Mouse (Mus musculus) limb, embryonic 13.5 days (tissue): ENCODE data around the gene Cage1. TPM values are rescaled to one million over a fixed set of nuclear protein-coding genes. Genes with fewer than 3 reads are reported as not detected.

ENCODE experiments used
- ATAC-seq: fragments of 200-750 bp; cut with Nextera tagmentation; 2 replicates; pipeline ENCODE4 v1.8.0; 2017; ENCODE audit warnings: low read depth, moderate number of reproducible peaks, moderate TSS enrichment; ENCODE audit not compliant: low FRiP score
- H3K27ac ChIP-seq: fragments of 300-500 bp; sonication (generic); 2 replicates; pipeline ENCODE4 v1.5.1; 2015; ENCODE audit warnings: inconsistent platforms, mild to moderate bottlenecking, moderate library complexity
- H3K27me3 ChIP-seq: fragments of 300-500 bp; sonication (generic); 2 replicates; pipeline ENCODE4 v1.6.1; 2015; ENCODE audit warnings: mild to moderate bottlenecking, inconsistent platforms
- H3K36me3 ChIP-seq: fragments of 300-500 bp; sonication (generic); 2 replicates; pipeline ENCODE4 v1.6.1; 2015; ENCODE audit warnings: inconsistent platforms, mild to moderate bottlenecking, moderate library complexity
- H3K4me1 ChIP-seq: fragments of 300-500 bp; sonication (generic); 2 replicates; pipeline ENCODE4 v1.6.1; 2015; ENCODE audit warnings: inconsistent platforms
- H3K4me2 ChIP-seq: fragments of 300-500 bp; sonication (generic); replicated peaks from 2 replicates; pipeline ENCODE4 v1.6.1; 2015; ENCODE audit warnings: inconsistent platforms, mild to moderate bottlenecking, moderate library complexity
- H3K4me3 ChIP-seq: fragments of 300-500 bp; sonication (generic); 2 replicates; pipeline ENCODE4 v1.5.1; 2015; ENCODE audit warnings: moderate library complexity, mild to moderate bottlenecking, inconsistent platforms
- H3K9ac ChIP-seq: fragments of 300-500 bp; sonication (generic); 2 replicates; pipeline ENCODE4 v1.6.1; 2015; ENCODE audit warnings: mild to moderate bottlenecking, inconsistent platforms
- H3K9me3 ChIP-seq: fragments of 300-500 bp; sonication (generic); 2 replicates; pipeline ENCODE4 v1.6.1; 2016; ENCODE audit warnings: inconsistent platforms
- WGBS: fragments of 180-500 bp; shearing (Covaris S2); methylation state at CpG from one replicate; pipeline ENCODE4 v1.1.7; 2015; 5-methylcytosine and 5-hydroxymethylcytosine counted together
- polyA plus RNA-seq: library from polyadenylated mRNA; unstranded; fragments of >200 nt; fragmentation: Nextera tagmentation; extraction: Ambion mirVana; gene quantifications from 2 replicates; pipeline ENCODE4 v1.2.1, GENCODE M21; 2015

Gene Cage1
- polyA plus RNA-seq, 1 experiment from 2014 or later = 1.3 TPM

DNA sequence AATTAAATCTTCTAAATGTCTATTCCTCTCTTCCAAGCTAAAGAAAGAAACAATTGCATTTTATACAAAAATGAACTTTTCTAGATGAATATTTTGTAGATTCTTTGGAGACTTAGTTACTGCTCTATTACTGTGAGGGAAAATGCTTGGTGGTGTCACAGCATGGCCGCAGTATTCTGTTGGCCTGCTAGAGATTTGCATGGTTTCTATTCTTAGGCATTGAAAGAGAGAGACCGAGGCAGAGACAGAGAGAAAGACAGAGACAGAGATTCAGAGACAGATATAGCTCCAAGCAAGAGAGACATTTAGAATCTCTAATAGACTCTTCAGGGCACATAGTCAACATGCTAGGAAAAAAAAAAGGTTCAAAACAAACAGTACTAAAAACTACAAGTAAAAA lies 28.9 kb downstream of the Cage1 start:
- Histone ChIP-seq H3K27ac (no peak overlapping the region), H3K4me3 (no peak overlapping the region), H3K36me3 (no peaks in the 10 kb centered on the region), H3K4me1 (no peaks in the 10 kb centered on the region), H3K9me3 (no peaks in the 10 kb centered on the region), H3K27me3 (no peaks in the 10 kb centered on the region), H3K4me2 (no peak overlapping the region), H3K9ac (no peak overlapping the region)
- no peak for ATAC-seq
- WGBS = 88% methylated on average over 2 of the region's 2 CpGs

DNA sequence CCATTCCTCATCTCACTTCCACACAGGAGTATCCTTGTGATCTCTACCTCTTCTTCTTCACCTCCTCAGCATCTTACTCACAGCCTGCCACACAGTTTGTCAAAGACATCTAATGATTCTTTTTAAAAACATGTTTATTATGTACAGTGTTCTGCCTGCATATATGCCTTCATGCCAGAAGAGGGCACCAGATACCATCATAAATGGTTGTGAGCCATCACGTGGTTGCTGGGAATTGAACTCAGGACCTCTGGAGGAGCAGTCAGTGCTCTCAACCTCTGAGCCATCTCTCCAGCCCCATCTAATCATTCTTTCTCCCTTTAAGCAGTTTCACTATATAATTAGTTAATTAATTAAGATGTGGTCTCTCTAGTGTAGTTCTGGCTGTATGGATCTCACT lies 34.4 kb downstream of the Cage1 start:
- ATAC-seq = no peak

GRCm38 (mm10) chr13:37999713-38000112 lies 37.2 kb downstream of the Cage1 start:
- Histone ChIP-seq H3K27ac (no peak overlapping the region), H3K4me2 (no peak overlapping the region), H3K4me3 (no peak overlapping the region), H3K9ac (no peak overlapping the region), H3K27me3 (no peaks in the 10 kb centered on the region), H3K9me3 (no peaks in the 10 kb centered on the region), H3K36me3 (no peaks in the 10 kb centered on the region), H3K4me1 (no peaks in the 10 kb centered on the region)
- 77% methylated on average over 3 of the region's 3 CpGs for WGBS
- ATAC-seq = no peak

More for the DNA sequence above, 34.4 kb downstream of the Cage1 start:
- whole genome bisulfite sequencing = 36% methylated on average over 1 of the region's 1 CpGs
- Histone ChIP-seq H3K27me3 (no peaks in the 10 kb centered on the region), H3K4me3 (no peak overlapping the region), H3K4me2 (no peak overlapping the region), H3K9me3 (no peaks in the 10 kb centered on the region), H3K36me3 (no peaks in the 10 kb centered on the region), H3K9ac (no peak overlapping the region), H3K4me1 (no peaks in the 10 kb centered on the region), H3K27ac (no peak overlapping the region)

DNA sequence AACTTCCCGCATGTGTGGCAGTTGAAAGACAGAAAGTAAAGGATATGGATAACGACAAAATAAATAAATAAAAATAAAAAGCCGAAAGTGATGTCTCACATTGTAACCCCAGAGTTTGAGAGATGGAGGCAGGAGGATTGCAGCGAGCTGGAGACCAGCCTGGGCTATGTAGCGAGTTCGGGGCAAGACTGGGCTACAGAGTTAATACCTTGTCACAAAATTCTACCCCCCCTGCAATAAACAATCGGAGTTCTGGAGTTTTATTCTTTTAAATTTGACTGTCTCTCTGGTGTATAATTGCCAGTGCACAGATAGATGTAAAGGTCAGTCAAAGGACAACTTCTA lies 42.5 kb downstream of the Cage1 start:
- Histone ChIP-seq H3K27ac (no peak overlapping the region), H3K9me3 (no peaks in the 10 kb centered on the region), H3K36me3 (peaks cover 21% of the 10 kb centered on the region), H3K9ac (peak overlapping the region; percentile 53; the same call in 1 of the 2 replicates), H3K27me3 (no peaks in the 10 kb centered on the region), H3K4me1 (peaks cover 9% of the 10 kb centered on the region), H3K4me2 (peak overlapping the region; percentile 90), H3K4me3 (peak overlapping the region; percentile 93)
- ATAC-seq = peak; percentile 46
- WGBS = 20% methylated on average over 7 of the region's 7 CpGs

DNA sequence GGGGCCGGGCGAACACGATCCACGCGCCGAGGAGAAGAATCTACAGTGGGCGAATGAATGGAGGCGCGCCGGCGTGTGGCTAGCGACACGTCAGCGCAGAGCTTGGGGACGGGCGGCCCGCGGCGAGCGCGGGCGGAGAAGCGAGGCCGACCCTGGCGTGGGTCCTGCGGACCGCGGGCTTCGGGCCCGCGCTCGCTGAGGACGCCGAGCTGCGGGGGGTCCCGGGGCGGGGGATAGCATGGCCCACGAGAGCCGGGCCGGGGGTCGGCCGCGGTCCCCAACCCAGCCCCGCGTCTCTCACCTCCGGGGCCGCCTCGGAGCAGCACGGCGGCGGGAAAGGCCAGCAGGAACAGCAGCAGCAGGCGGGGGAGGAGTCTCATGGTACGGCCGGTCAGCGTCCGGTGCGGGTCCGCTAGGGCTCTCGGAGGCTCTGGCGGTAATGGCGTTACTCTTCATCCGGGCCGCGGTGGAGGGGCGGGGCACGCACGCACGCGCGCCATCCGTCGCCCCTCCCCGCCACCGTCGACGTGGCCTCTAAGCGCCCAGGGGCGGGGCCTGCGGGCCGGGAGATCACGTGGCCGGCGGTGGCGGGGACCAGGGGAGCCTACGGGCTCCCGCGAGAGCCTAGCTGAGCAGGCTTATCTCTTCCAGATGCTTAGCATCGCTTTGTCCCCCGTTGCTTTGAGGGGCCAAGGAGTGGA lies 43.0 kb downstream of the Cage1 start, which contains the start of gene Ssr1:
Ssr1 (minus strand) TSS at position 514 of the 701 bp plus-strand sequence.
- Histone ChIP-seq H3K4me2 (peak within 1 kb of the TSS; percentile 90), H3K27ac (peak within 1 kb of the TSS; percentile 93), H3K9ac (peak within 1 kb of the TSS; percentile 96), H3K4me3 (peak within 1 kb of the TSS; percentile 93), H3K27me3 (no peaks in the 10 kb centered on the region), H3K36me3 (peaks cover 26% of the 10 kb centered on the region), H3K9me3 (no peaks in the 10 kb centered on the region), H3K4me1 (peaks cover 9% of the 10 kb centered on the region)
- WGBS = under 1% methylated on average over 82 of the region's 89 CpGs
- peak; percentile 98 for ATAC-seq

DNA sequence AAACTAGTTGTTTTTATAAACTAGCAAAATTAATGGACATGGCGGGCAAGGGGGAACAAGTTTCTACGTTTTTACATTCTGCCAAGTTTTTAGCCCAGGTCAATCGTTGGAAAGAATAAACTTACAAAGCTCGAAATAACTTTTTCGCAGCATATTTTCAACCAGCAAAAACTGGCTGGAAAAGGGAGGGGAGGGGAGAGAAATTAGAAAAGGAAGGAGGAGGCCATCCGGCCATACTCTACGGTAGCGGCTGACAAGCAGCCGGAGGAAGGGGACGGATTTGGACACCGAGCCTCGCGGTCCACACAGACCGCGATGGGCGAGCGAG lies 43.5 kb downstream of the Cage1 start:
- peaks cover 9% of the 10 kb centered on the region for H3K4me1 ChIP-seq
- no peak for ATAC-seq

DNA sequence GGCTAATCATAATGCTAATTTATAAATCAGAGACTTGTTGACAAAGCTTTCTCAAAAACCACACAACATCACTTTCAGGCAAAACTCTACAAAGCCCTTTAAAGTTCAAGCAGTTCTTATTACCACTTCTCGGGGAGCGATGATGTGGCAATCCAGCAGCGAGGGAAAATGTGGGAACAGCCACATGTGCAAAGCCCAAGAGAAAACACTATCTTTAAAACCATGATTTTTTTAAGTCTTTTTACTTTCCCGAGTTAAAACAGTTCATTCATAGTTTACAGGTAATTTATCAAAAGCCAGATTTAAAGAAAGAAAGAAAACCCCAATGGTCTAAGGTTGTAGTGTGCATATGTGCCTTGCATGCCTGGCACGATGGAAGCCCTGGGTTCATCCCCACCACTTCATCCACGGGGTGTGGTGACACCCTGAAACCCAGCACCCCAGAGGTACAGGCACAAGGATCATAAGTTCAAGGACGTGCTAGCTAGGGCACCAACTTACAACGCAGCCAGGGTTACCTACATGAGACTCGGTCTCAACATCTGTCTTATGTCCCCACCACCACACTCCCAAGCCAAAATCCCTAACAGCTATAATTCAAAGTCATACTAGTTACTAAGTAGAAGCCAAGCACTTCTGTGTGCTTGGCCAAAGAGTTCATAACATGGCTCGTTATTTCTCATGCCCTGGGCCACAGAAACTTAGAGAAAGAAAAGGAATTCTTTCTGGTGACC lies 44.1 kb downstream of the Cage1 start:
- Histone ChIP-seq H3K4me2 (peak overlapping the region; percentile 90), H3K36me3 (peaks cover 37% of the 10 kb centered on the region), H3K9ac (peak overlapping the region; percentile 96), H3K4me3 (peak overlapping the region; percentile 93), H3K9me3 (no peaks in the 10 kb centered on the region), H3K27ac (peak overlapping the region; percentile 93; the same call in 1 of the 2 replicates), H3K27me3 (no peaks in the 10 kb centered on the region), H3K4me1 (peaks cover 9% of the 10 kb centered on the region)
- WGBS = 7% methylated on average over 10 of the region's 10 CpGs
- no peak for ATAC-seq

More for the DNA sequence above, 43.5 kb downstream of the Cage1 start:
- Histone ChIP-seq H3K9ac (peak overlapping the region; percentile 96), H3K27me3 (no peaks in the 10 kb centered on the region), H3K4me3 (peak overlapping the region; percentile 93), H3K36me3 (peaks cover 32% of the 10 kb centered on the region), H3K4me2 (peak overlapping the region; percentile 90), H3K27ac (peak overlapping the region; percentile 93), H3K9me3 (no peaks in the 10 kb centered on the region)
- under 1% methylated on average over 17 of the region's 17 CpGs for WGBS

- no peaks in the 10 kb centered on the region for H3K9me3 ChIP-seq
- H3K4me3 ChIP-seq = no peak overlapping the region
- peaks cover 63% of the 10 kb centered on the region for H3K36me3 ChIP-seq
- ATAC-seq = no peak
- no peak overlapping the region for H3K4me2 ChIP-seq
- no peaks in the 10 kb centered on the region for H3K27me3 ChIP-seq
- H3K9ac ChIP-seq = no peak overlapping the region
- H3K4me1 ChIP-seq = peaks cover 9% of the 10 kb centered on the region
- WGBS = 87% methylated on average over 8 of the region's 8 CpGs
- H3K27ac ChIP-seq = no peak overlapping the region
Measured at GRCm38 (mm10) chr13:37989701-37990100, 47.2 kb downstream of the Cage1 start.

DNA sequence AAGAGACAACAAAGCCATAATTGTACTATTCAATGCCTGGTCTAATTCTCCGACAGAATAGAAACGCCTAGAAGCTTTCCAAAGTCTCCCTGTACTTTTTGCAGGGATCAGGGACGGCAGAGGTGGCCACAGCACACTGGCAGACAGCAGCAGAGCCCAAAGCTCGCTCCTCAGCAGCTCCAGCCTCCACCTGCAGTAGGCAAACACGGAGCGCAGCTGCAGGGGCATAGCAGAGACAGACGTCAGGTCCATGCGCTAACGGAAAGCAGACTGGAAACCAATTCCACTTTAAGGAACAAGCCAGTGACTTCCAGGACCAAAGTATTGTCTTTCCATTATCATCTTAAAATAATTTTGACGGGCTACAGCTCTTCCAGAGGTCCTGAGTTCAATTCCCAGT lies 50.7 kb downstream of the Cage1 start:
- no peak overlapping the region for H3K4me3 ChIP-seq
- ATAC-seq = no peak
- H3K27me3 ChIP-seq = no peaks in the 10 kb centered on the region
- no peak overlapping the region for H3K4me2 ChIP-seq
- no peaks in the 10 kb centered on the region for H3K4me1 ChIP-seq
- peaks cover 90% of the 10 kb centered on the region for H3K36me3 ChIP-seq
- no peak overlapping the region for H3K9ac ChIP-seq
- no peak overlapping the region for H3K27ac ChIP-seq
- WGBS = 84% methylated on average over 10 of the region's 10 CpGs
- no peaks in the 10 kb centered on the region for H3K9me3 ChIP-seq

DNA sequence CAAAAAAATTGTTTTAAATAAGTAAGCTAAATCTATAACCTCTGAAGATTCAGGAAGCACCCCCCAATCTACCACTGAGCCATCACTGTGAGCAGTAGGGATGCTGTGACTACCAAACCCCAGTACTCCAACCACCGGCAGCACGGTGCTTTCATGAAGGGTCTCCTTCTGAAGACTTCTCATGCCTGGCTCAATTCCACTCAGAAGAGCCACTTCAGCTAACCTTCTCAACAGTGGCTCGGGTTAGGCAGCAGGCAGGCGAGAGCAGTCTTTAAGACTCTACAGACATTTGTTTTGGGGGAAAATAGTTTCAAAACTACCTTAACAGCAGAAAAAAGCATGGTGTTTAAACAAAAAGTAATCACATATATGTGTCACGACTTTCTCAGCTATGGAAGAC lies 55.8 kb downstream of the Cage1 start:
- H3K27ac ChIP-seq = no peak overlapping the region
- ATAC-seq = no peak
- no peaks in the 10 kb centered on the region for H3K9me3 ChIP-seq
- no peak overlapping the region for H3K9ac ChIP-seq
- H3K4me2 ChIP-seq = no peak overlapping the region
- H3K4me3 ChIP-seq = no peak overlapping the region
- H3K36me3 ChIP-seq = peaks cover 83% of the 10 kb centered on the region
- H3K27me3 ChIP-seq = no peaks in the 10 kb centered on the region
- no peaks in the 10 kb centered on the region for H3K4me1 ChIP-seq
- WGBS = 92% methylated on average over 5 of the region's 5 CpGs

- Histone ChIP-seq H3K27ac (no peak overlapping the region), H3K9ac (no peak overlapping the region), H3K36me3 (peaks cover 77% of the 10 kb centered on the region), H3K4me3 (no peak overlapping the region), H3K4me2 (no peak overlapping the region), H3K9me3 (no peaks in the 10 kb centered on the region), H3K4me1 (no peaks in the 10 kb centered on the region), H3K27me3 (no peaks in the 10 kb centered on the region)
- WGBS = 95% methylated on average over 10 of the region's 10 CpGs
- no peak for ATAC-seq
Measured at GRCm38 (mm10) chr13:37980346-37980745, 56.5 kb downstream of the Cage1 start.

DNA sequence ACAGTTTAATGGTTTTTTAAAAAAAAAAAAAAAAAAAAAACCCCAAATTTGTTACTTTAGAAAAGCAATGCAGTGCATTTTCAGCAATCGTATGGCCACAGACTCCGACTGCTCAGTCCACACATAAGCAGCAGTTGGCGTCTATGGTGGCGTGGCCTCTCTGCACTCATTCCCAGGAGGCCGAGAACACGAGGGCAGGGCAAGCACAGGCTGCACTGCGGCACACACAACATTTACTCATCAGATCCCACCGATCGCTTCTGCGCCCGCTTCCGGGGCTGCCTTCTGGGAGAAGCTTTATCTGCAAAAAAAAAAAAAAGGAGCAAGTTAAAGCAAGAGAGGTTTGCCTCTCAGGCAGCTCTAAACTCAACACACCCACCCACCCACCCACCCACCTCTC lies 57.4 kb downstream of the Cage1 start:
- Histone ChIP-seq H3K4me2 (no peak overlapping the region), H3K4me1 (no peaks in the 10 kb centered on the region), H3K4me3 (no peak overlapping the region), H3K36me3 (peaks cover 72% of the 10 kb centered on the region), H3K9ac (no peak overlapping the region), H3K27ac (no peak overlapping the region), H3K27me3 (no peaks in the 10 kb centered on the region), H3K9me3 (no peaks in the 10 kb centered on the region)
- WGBS = 94% methylated on average over 12 of the region's 12 CpGs
- no peak for ATAC-seq
